ENCODE assay signal across 12 mouse cellular contexts in the genomic region with DNA sequence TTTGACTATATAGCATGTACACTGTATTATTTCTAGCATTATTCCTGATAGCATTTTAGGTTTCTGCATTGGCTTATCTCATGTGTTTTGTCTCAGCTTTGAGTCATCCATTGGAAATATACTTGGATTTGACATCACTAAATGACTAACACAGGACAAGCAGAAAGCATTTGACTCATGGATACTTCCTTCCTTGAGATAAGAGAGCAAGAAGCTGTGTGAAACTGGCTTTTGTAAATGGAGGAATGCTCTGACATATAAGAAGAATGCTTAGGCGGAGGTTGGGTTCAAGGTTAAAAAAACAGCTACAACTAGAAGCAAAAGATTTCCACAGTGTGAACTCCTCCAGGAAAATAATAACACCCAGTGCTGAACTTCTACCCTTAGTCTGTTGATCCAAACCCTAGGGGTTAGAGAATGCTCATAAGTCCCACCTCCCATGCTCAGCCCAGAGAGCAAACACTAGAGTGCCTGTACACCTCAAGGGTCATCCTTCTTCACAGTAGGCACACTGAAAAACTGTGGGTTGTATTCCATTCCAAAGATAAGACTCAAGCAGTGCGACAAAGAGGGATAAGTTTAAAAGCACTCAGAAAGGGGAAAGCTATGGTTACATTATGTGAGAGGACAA.
DNase-seq lines count a peak whose midpoint lies in the region; ATAC-seq lines count a peak whose summit lies in the region.
"Had no signal": no experiment of that assay in that cellular context is flagged by ENCODE, and none has a peak within 500 bp of the region (broad histone marks: within the 10 kb centered on the region; RNA-seq: fewer than 3 reads in every experiment).

No protein-coding gene starts in this region.

- H3K4me2 ChIP-seq in heart, embryonic 13.5 days, result no peak overlapping the region
- H3K4me2 ChIP-seq in liver, embryonic 13.5 days, result no peak overlapping the region
- H3K4me2 ChIP-seq in liver, embryonic 12.5 days, result no peak overlapping the region
- H3K4me2 ChIP-seq: forebrain, embryonic 15.5 days; hindbrain, embryonic 13.5 days had no signal

- no peaks in the 10 kb centered on the region for H3K36me3 ChIP-seq in heart, embryonic 13.5 days
- H3K36me3 ChIP-seq in liver, embryonic 13.5 days, result no peaks in the 10 kb centered on the region
- no peaks in the 10 kb centered on the region for H3K36me3 ChIP-seq in liver, embryonic 12.5 days
- H3K36me3 ChIP-seq: embryonic facial prominence, embryonic 10.5 days; forebrain, embryonic 15.5 days; hindbrain, embryonic 13.5 days had no signal

- no peaks in the 10 kb centered on the region for H3K9me3 ChIP-seq in heart, embryonic 13.5 days
- H3K9me3 ChIP-seq in liver, embryonic 13.5 days (replicated peaks), result no peaks in the 10 kb centered on the region
- no peaks in the 10 kb centered on the region for H3K9me3 ChIP-seq in liver, embryonic 12.5 days (replicated peaks)
- H3K9me3 ChIP-seq: embryonic facial prominence, embryonic 10.5 days; forebrain, embryonic 15.5 days; hindbrain, embryonic 13.5 days had no signal

- no peak overlapping the region for H3K9ac ChIP-seq in heart, embryonic 13.5 days
- no peak overlapping the region for H3K9ac ChIP-seq in liver, embryonic 13.5 days
- no peak overlapping the region for H3K9ac ChIP-seq in liver, embryonic 12.5 days
- H3K9ac ChIP-seq: forebrain, embryonic 15.5 days; hindbrain, embryonic 13.5 days had no signal

- peak overlapping the region; percentile 55 for H3K27ac ChIP-seq in heart, embryonic 13.5 days (replicated peaks)
- no peak overlapping the region for H3K27ac ChIP-seq in liver, embryonic 13.5 days
- no peak overlapping the region for H3K27ac ChIP-seq in liver, embryonic 12.5 days
- H3K27ac ChIP-seq: embryonic facial prominence, embryonic 10.5 days; forebrain, embryonic 15.5 days; hindbrain, embryonic 13.5 days had no signal

- H3K27me3 ChIP-seq in heart, embryonic 13.5 days (replicated peaks), result no peaks in the 10 kb centered on the region
- H3K27me3 ChIP-seq in liver, embryonic 13.5 days, result no peaks in the 10 kb centered on the region
- H3K27me3 ChIP-seq in liver, embryonic 12.5 days (replicated peaks), result no peaks in the 10 kb centered on the region
- H3K27me3 ChIP-seq: forebrain, embryonic 15.5 days; hindbrain, embryonic 13.5 days had no signal

- no peak overlapping the region for H3K4me3 ChIP-seq in heart, embryonic 13.5 days
- no peak overlapping the region for H3K4me3 ChIP-seq in liver, embryonic 13.5 days (replicated peaks)
- H3K4me3 ChIP-seq in liver, embryonic 12.5 days, result no peak overlapping the region
- H3K4me3 ChIP-seq: embryonic facial prominence, embryonic 10.5 days; forebrain, embryonic 15.5 days; hindbrain, embryonic 13.5 days had no signal

- WGBS in heart, embryonic 13.5 days, result 45% methylated on average over 2 of the region's 2 CpGs
- 55% methylated on average over 2 of the region's 2 CpGs for WGBS in liver, embryonic 13.5 days (ENCODE audit: insufficient replicate concordance)
- 57% methylated on average over 2 of the region's 2 CpGs for WGBS in liver, embryonic 12.5 days (ENCODE audit: insufficient replicate concordance)

- ATAC-seq in heart, embryonic 13.5 days (ENCODE audit: extremely low read depth, insufficient number of reproducible peaks, low FRiP score, low TSS enrichment), result no peak
- ATAC-seq in liver, embryonic 13.5 days (ENCODE audit: low read depth), result 0 out of 2 replicates have a peak, but pooled peaks have one; percentile 20
- ATAC-seq in liver, embryonic 12.5 days, result no peak
- ATAC-seq: forebrain, embryonic 15.5 days had no signal

- DNase-seq in heart, adult 11 months, result no peak
- DNase-seq in liver, embryonic 13.5 days, result no peak
- peak; percentile 41 for DNase-seq in NIH3T3 (ENCODE audit: low read depth)
- DNase-seq in lung, postnatal 25 days (ENCODE audit: low spot score), result peak; percentile 13
- no peak for DNase-seq in thymus, postnatal 36 days
- DNase-seq in ovary, postnatal 36 days (ENCODE audit: low spot score), result no peak
- DNase-seq: cerebellum, adult 11-12 months had no signal

- peaks cover 10% of the 10 kb centered on the region; the same call in 1 of the 2 replicates for H3K4me1 ChIP-seq in heart, embryonic 13.5 days
- no peaks in the 10 kb centered on the region for H3K4me1 ChIP-seq in liver, embryonic 13.5 days (replicated peaks)
- H3K4me1 ChIP-seq in liver, embryonic 12.5 days, result no peaks in the 10 kb centered on the region
- H3K4me1 ChIP-seq: embryonic facial prominence, embryonic 10.5 days; forebrain, embryonic 15.5 days; hindbrain, embryonic 13.5 days had no signal

Comparison
In these comparisons a context has a peak if more than half of its experiments do, and no peak if none do; other contexts are left out.
1. DNase-seq: peak in NIH3T3 (single experiment) and lung, postnatal 25 days (single experiment); none in heart, adult 11 months (single experiment), liver, embryonic 13.5 days (single experiment), thymus, postnatal 36 days (0 of 2) and ovary, postnatal 36 days (single experiment).